Mouse (Mus musculus) neural tube, embryonic 15.5 days (tissue): Measurements from ENCODE around the gene Ubox5. TPM values are rescaled to one million over a fixed set of nuclear protein-coding genes. Genes with fewer than 3 reads are reported as not detected.
A peak's percentile ranks its signal among the peaks of the same experiment; 100 is the strongest.

Source experiments
- ATAC-seq: fragments of 200-750 bp; cut with Nextera tagmentation; 2 replicates; pipeline ENCODE4 v1.8.0; 2017; ENCODE audit warnings: mild to moderate bottlenecking, moderate TSS enrichment, moderate library complexity; ENCODE audit not compliant: low FRiP score
- H3K27ac ChIP-seq: fragments of 300-500 bp; sonication (generic); replicated peaks from 2 replicates; pipeline ENCODE4 v1.5.1; 2015; ENCODE audit warnings: mild to moderate bottlenecking, inconsistent platforms
- H3K27me3 ChIP-seq: fragments of 300-500 bp; sonication (generic); replicated peaks from 2 replicates; pipeline ENCODE4 v1.6.1; 2015; ENCODE audit warnings: inconsistent platforms
- H3K36me3 ChIP-seq: fragments of 300-500 bp; sonication (generic); 2 replicates; pipeline ENCODE4 v1.6.1; 2015; ENCODE audit warnings: inconsistent platforms
- H3K4me1 ChIP-seq: fragments of 300-500 bp; sonication (generic); 2 replicates; pipeline ENCODE4 v1.6.1; 2015; ENCODE audit warnings: inconsistent platforms
- H3K4me2 ChIP-seq: fragments of 300-500 bp; sonication (generic); 2 replicates; pipeline ENCODE4 v1.6.1; 2015; ENCODE audit warnings: inconsistent platforms, mild to moderate bottlenecking, moderate library complexity
- H3K4me3 ChIP-seq: fragments of 300-500 bp; sonication (generic); replicated peaks from 2 replicates; pipeline ENCODE4 v1.5.1; 2015; ENCODE audit warnings: mild to moderate bottlenecking, inconsistent platforms
- H3K9ac ChIP-seq: fragments of 300-500 bp; sonication (generic); replicated peaks from 2 replicates; pipeline ENCODE4 v1.6.1; 2015; ENCODE audit warnings: mild to moderate bottlenecking, inconsistent platforms
- H3K9me3 ChIP-seq: fragments of 300-500 bp; sonication (generic); replicated peaks from 2 replicates; pipeline ENCODE4 v1.6.1; 2016; ENCODE audit warnings: inconsistent platforms
- WGBS: fragments of 180-500 bp; shearing (Covaris S2); methylation state at CpG from one replicate; pipeline ENCODE4 v1.1.7; 2015; ENCODE audit warnings: mixed read lengths; 5-methylcytosine and 5-hydroxymethylcytosine counted together
- polyA plus RNA-seq: library from polyadenylated mRNA; unstranded; fragments of >200 nt; fragmentation: Nextera tagmentation; extraction: Ambion mirVana; gene quantifications from 2 replicates; pipeline ENCODE4 v1.2.1, GENCODE M21; 2015

Gene Ubox5
- polyA plus RNA-seq, 1 experiment from 2014 or later = 11.3 TPM

- Histone ChIP-seq H3K27ac (no peak overlapping the region), H3K4me3 (no peak overlapping the region), H3K9ac (no peak overlapping the region), H3K4me1 (peaks cover 19% of the 10 kb centered on the region), H3K4me2 (no peak overlapping the region), H3K36me3 (no peaks in the 10 kb centered on the region), H3K27me3 (peaks cover 55% of the 10 kb centered on the region), H3K9me3 (no peaks in the 10 kb centered on the region)
- no peak for ATAC-seq
- 84% methylated on average over 5 of the region's 5 CpGs for WGBS
These were observed 54.9 kb downstream of the Ubox5 start for GRCm38 (mm10) chr2:130574960-130575359.

DNA sequence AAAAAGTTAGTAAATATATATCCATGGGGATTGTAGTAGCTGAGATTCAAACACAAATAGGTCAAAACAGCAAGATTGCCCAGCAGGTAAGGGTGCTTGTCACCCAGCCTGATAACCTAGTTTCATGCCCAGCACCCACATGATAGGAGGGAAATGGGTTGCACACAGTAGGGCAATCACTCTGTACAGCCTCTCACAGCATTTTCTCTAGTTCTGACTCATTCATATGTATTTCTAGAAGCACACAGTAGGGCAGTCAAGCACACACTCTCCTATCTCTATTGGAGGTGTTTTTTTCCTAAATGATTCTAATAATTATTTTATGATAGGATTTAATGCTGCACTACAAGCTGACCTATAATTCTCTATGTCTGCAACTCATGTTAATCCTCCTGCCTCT is 59.9 kb downstream of the Ubox5 start:
- Histone ChIP-seq H3K4me1 (peaks cover 12% of the 10 kb centered on the region), H3K4me2 (no peak overlapping the region), H3K9ac (no peak overlapping the region), H3K9me3 (no peaks in the 10 kb centered on the region), H3K4me3 (no peak overlapping the region), H3K36me3 (peaks cover 23% of the 10 kb centered on the region), H3K27me3 (peaks cover 5% of the 10 kb centered on the region), H3K27ac (no peak overlapping the region)
- no peak for ATAC-seq

DNA sequence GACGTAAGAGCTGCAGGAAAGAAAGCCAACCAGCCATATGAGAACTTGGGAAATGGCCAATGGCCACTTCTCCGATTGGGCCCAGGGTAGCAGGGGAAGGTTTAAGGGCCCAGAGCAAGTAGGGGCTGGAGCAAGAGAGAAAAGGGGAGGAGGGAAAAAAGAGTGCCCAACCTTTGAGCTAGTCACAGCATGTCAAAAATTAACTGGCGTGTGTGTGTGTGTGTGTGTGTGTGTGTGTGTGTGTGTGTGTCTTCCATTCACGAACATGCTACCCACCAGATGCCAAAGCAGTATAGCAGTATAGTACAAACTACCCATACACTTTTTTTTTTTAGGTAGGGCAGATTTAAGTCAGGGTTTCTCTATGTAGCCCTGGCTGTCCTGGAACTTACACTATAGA is 60.9 kb downstream of the Ubox5 start:
- H3K4me3 ChIP-seq = no peak overlapping the region
- 0 out of 2 replicates have a peak, but pooled peaks cover 2% of the 10 kb centered on the region for H3K27me3 ChIP-seq
- H3K36me3 ChIP-seq = peaks cover 23% of the 10 kb centered on the region
- H3K27ac ChIP-seq = no peak overlapping the region
- WGBS = 77% methylated on average over 4 of the region's 4 CpGs
- no peak for ATAC-seq
- H3K9me3 ChIP-seq = no peaks in the 10 kb centered on the region
- no peak overlapping the region for H3K9ac ChIP-seq
- H3K4me1 ChIP-seq = peaks cover 20% of the 10 kb centered on the region
- no peak overlapping the region for H3K4me2 ChIP-seq

GRCm38 (mm10) chr2:130564983-130565382 is 64.9 kb downstream of the Ubox5 start:
- Histone ChIP-seq H3K9ac (peak overlapping the region; percentile 88), H3K4me1 (peaks cover 30% of the 10 kb centered on the region), H3K4me2 (peak overlapping the region; percentile 92), H3K4me3 (peak overlapping the region; percentile 96), H3K27ac (no peak overlapping the region), H3K9me3 (no peaks in the 10 kb centered on the region), H3K36me3 (peaks cover 23% of the 10 kb centered on the region), H3K27me3 (no peaks in the 10 kb centered on the region)
- ATAC-seq = no peak
- WGBS = 81% methylated on average over 8 of the region's 8 CpGs

DNA sequence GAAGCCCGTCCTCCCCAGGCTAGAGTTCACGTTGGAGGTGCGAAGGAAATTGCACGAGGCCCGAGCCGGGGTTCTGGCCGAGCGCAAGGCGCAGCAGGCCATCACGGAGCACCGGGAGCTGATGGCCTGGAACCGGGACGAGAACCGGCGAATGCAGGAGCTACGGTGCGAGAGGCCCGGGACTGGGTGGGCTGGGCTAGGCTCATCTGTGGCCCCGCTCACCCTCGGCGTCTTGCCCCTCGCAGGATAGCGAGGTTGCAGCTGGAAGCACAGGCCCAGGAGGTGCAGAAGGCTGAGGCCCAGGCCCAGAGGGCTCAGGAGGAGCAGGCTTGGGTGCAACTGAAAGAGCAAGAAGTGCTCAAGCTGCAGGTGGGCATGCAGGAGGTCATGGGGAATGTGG is 65.8 kb downstream of the Ubox5 start:
- Histone ChIP-seq H3K27me3 (no peaks in the 10 kb centered on the region), H3K4me3 (peak overlapping the region; percentile 96), H3K9ac (peak overlapping the region; percentile 88), H3K9me3 (no peaks in the 10 kb centered on the region), H3K27ac (peak overlapping the region; percentile 77; the same call in 1 of the 2 replicates), H3K4me1 (peaks cover 30% of the 10 kb centered on the region), H3K36me3 (peaks cover 23% of the 10 kb centered on the region), H3K4me2 (peak overlapping the region; percentile 92)
- ATAC-seq = peak; percentile 47; the same call in 1 of the 2 replicates
- under 1% methylated on average over 23 of the region's 23 CpGs for WGBS

DNA sequence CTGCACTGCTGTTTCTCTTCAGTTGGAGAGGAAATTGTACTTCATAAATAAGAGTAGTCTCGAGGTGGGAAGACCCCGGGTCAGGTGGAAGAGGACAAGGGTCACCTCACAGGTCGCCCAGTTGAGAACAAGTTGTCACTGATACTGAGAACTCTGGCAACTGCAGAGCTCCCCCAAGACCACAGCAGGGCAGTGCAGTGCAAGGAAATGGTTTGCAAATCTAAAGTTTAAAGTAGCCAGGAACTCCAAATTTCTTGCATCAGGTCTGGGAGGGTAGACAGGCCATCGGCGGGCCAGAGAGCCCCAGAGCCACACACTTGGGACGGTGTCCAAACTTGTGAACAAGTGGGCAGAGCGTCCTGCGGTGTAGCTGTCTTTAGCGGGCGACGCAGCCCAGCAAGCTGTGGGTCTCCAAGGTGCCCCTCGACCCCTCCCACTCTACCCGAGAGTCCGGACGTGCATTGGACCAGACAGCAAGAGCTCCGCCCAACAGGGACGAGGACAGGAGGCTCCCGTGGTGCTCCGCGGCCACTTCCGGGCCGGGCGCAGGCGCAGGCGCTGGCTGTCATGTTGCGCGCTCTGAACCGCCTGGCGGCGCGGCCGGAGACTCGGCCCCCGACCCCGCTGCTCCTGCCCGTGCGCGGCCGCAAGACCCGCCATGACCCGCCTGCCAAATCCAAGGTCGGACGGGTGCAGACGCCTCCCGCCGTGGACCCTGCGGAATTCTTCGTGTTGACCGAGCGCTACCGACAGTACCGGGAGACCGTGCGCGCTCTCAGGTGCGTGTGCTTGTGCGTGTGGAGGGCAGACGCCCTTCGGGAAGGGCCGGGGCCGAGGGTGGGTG is 66.4 kb downstream of the Ubox5 start, which contains the start of gene Mrps26:
Gene Mrps26 (plus strand): TSS at position 531 of the 844 bp plus-strand sequence.
- peak within 1 kb of the TSS; percentile 88 for H3K9ac ChIP-seq
- H3K27ac ChIP-seq = peak within 1 kb of the TSS; percentile 77
- ATAC-seq = peak; percentile 99
- H3K27me3 ChIP-seq = no peaks in the 10 kb centered on the region
- WGBS = under 1% methylated on average over 61 of the region's 61 CpGs
- peak within 1 kb of the TSS; percentile 96 for H3K4me3 ChIP-seq
- peaks cover 30% of the 10 kb centered on the region for H3K4me1 ChIP-seq
- peaks cover 23% of the 10 kb centered on the region for H3K36me3 ChIP-seq
- H3K4me2 ChIP-seq = peak within 1 kb of the TSS; percentile 92
- no peaks in the 10 kb centered on the region for H3K9me3 ChIP-seq

DNA sequence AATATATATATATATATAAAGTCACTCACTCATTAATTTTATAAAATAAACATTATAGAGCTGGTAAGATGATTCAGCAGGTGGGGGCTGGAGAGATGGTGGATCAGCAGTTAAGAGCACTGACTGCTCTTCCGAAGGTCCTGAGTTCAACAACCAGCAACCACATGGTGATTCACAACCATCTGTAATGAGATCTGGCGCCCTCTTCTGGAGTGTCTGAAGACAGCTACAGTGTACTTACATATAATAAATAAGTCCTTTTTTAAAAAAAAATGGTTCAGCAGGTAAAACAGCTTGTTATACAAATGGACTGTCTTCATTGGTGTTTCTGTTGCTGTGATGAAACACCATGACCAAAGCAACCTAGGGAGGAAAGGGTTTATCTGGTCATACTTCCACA is 71.8 kb downstream of the Ubox5 start:
- H3K4me2 ChIP-seq = no peak overlapping the region
- no peak overlapping the region for H3K27ac ChIP-seq
- no peaks in the 10 kb centered on the region for H3K9me3 ChIP-seq
- H3K9ac ChIP-seq = no peak overlapping the region
- no peaks in the 10 kb centered on the region for H3K27me3 ChIP-seq
- H3K4me1 ChIP-seq = peaks cover 6% of the 10 kb centered on the region
- no peak overlapping the region for H3K4me3 ChIP-seq
- peaks cover 50% of the 10 kb centered on the region for H3K36me3 ChIP-seq
- ATAC-seq = no peak
- 70% methylated on average over 2 of the region's 2 CpGs for WGBS

- Histone ChIP-seq H3K9me3 (no peaks in the 10 kb centered on the region), H3K4me3 (no peak overlapping the region), H3K36me3 (peaks cover 56% of the 10 kb centered on the region), H3K4me1 (peaks cover under 1% of the 10 kb centered on the region; the same call in 1 of the 2 replicates), H3K27ac (no peak overlapping the region), H3K27me3 (no peaks in the 10 kb centered on the region), H3K4me2 (no peak overlapping the region), H3K9ac (no peak overlapping the region)
- 97% methylated on average over 2 of the region's 2 CpGs for WGBS
- ATAC-seq = no peak
These were observed 72.4 kb downstream of the Ubox5 start for GRCm38 (mm10) chr2:130557462-130557861.

DNA sequence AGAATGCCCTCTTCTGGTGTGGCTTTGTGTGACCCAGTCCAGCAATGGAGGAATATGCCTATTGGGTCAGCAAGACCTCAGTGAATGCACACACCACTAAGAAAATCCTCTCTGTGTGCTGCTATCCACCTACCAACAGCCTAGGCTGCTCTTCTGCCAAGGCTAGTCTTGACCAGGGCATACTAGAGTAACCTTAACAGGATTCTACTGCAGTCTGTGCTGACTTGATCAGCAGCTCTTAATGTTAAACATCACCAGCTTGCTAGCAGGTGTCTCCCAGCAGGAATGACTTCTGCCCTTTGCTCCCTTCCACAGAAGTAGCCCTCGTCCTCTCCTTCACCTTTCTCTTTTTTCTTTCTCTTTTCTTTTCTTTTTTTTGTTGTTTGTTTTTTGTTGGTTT is 73.5 kb downstream of the Ubox5 start:
- H3K9ac ChIP-seq = no peak overlapping the region
- no peak for ATAC-seq
- H3K9me3 ChIP-seq = no peaks in the 10 kb centered on the region
- no peak overlapping the region for H3K4me2 ChIP-seq
- no peak overlapping the region for H3K27ac ChIP-seq
- no peaks in the 10 kb centered on the region for H3K4me1 ChIP-seq
- H3K27me3 ChIP-seq = no peaks in the 10 kb centered on the region
- H3K36me3 ChIP-seq = peaks cover 68% of the 10 kb centered on the region
- H3K4me3 ChIP-seq = no peak overlapping the region
- 87% methylated on average over 1 of the region's 1 CpGs for WGBS

GRCm38 (mm10) chr2:130554841-130555240 is 75.0 kb downstream of the Ubox5 start:
- Histone ChIP-seq H3K36me3 (peaks cover 82% of the 10 kb centered on the region), H3K9ac (no peak overlapping the region), H3K27me3 (no peaks in the 10 kb centered on the region), H3K27ac (no peak overlapping the region), H3K4me3 (no peak overlapping the region), H3K9me3 (no peaks in the 10 kb centered on the region), H3K4me1 (no peaks in the 10 kb centered on the region), H3K4me2 (no peak overlapping the region)
- ATAC-seq = no peak
- WGBS = 92% methylated on average over 7 of the region's 7 CpGs

DNA sequence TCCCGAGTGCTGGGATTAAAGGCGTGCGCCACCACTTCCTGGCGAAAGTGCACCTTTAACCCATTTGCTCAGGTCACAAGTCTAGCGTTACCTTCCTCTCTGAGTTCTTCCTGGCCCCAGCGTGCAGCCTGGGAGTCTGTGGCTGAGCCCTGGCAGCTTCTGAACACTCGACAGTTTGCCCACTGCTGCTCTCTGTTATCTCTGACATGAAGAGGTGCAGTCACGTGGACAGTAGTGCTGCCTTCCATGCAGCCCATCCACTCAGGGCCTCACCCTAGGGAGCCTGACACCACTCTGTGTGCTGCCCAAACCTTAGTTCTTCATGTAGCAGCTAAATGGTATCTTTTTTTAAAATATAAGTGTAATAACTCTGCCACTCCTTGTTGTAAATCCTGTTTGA is 82.9 kb downstream of the Ubox5 start:
- WGBS = 95% methylated on average over 8 of the region's 8 CpGs
- H3K36me3 ChIP-seq = peaks cover 97% of the 10 kb centered on the region

DNA sequence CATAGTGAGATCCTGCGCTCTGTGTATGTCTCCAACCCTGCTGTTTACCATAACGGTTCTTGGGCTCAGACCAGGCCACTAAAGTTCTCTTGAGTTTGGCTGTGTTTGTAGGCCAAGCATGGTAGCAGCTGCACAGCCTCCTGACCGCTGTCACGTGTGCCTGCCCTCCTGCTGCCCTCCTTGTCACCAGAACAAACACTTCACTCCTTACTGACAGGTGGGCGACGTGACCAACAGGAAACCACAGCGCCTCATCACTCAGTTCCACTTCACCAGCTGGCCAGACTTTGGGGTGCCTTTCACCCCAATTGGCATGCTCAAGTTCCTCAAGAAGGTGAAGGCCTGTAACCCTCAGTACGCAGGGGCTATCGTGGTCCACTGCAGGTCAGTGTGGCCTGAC is 89.6 kb downstream of the Ubox5 start:
- H3K36me3 ChIP-seq = peaks cover 93% of the 10 kb centered on the region
- 88% methylated on average over 9 of the region's 9 CpGs for WGBS

More for the DNA sequence above, 82.9 kb downstream of the Ubox5 start:
- no peaks in the 10 kb centered on the region for H3K9me3 ChIP-seq
- no peak overlapping the region for H3K9ac ChIP-seq
- no peaks in the 10 kb centered on the region for H3K4me1 ChIP-seq
- no peak overlapping the region for H3K4me3 ChIP-seq
- ATAC-seq = no peak
- no peak overlapping the region for H3K4me2 ChIP-seq
- H3K27me3 ChIP-seq = no peaks in the 10 kb centered on the region
- no peak overlapping the region for H3K27ac ChIP-seq

More for the DNA sequence above, 89.6 kb downstream of the Ubox5 start:
- H3K4me1 ChIP-seq = no peaks in the 10 kb centered on the region
- H3K4me3 ChIP-seq = no peak overlapping the region
- H3K27ac ChIP-seq = no peak overlapping the region
- no peak for ATAC-seq
- no peak overlapping the region for H3K9ac ChIP-seq
- no peaks in the 10 kb centered on the region for H3K9me3 ChIP-seq
- no peaks in the 10 kb centered on the region for H3K27me3 ChIP-seq
- H3K4me2 ChIP-seq = no peak overlapping the region
